Mouse (Mus musculus) olfactory bulb, adult 2 months (tissue): ENCODE results near the gene Slc7a1. TPM values are rescaled to one million over a fixed set of nuclear protein-coding genes. Genes with fewer than 3 reads are reported as not detected.

Experiments
- H3K27ac ChIP-seq: fragments of 200-500 bp; 2 replicates; pipeline ENCODE4 v1.5.1; 2012; ENCODE audit warnings: low read depth, low read length; ENCODE audit not compliant: insufficient read depth
- H3K4me1 ChIP-seq: fragments of 200-500 bp; 2 replicates; pipeline ENCODE4 v1.6.1; 2012; ENCODE audit warnings: low read length; ENCODE audit not compliant: control insufficient read depth, insufficient read depth
- H3K4me3 ChIP-seq: fragments of 200-500 bp; 2 replicates; pipeline ENCODE4 v1.5.1; 2012; ENCODE audit warnings: mild to moderate bottlenecking, low read depth, low read length, moderate library complexity; ENCODE audit not compliant: insufficient read depth
- CTCF ChIP-seq: fragments of 200-500 bp; IDR thresholded peaks from 2 replicates; pipeline ENCODE4 v1.5.1; 2012; ENCODE audit warnings: low read depth, mild to moderate bottlenecking, low read length, moderate library complexity; ENCODE audit not compliant: insufficient read depth
- POLR2A ChIP-seq: fragments of 200-500 bp; IDR thresholded peaks from 2 replicates; pipeline ENCODE4 v1.6.1; 2012; ENCODE audit warnings: mild to moderate bottlenecking, low read depth, low read length, moderate library complexity; ENCODE audit not compliant: insufficient read depth
- WGBS: fragments of 180-500 bp; shearing (Covaris S2); methylation state at CpG from one replicate; pipeline ENCODE4 v1.1.7; 2018; 5-methylcytosine and 5-hydroxymethylcytosine counted together
- polyA plus RNA-seq: library from polyadenylated mRNA; stranded (reverse); fragments of >200 nt; gene quantifications from 2 replicates; pipeline ENCODE4 v1.2.4, GENCODE M21; 2012; ENCODE audit warnings: low replicate concordance; ENCODE audit not compliant: missing spikeins, insufficient read depth, insufficient read length

Gene Slc7a1
- polyA plus RNA-seq, 1 experiment = not detected

- H3K4me3 ChIP-seq = no peak overlapping the region
- WGBS = 24% methylated on average over 6 of the region's 6 CpGs
- H3K27ac ChIP-seq = no peak overlapping the region
- H3K4me1 ChIP-seq = 0 out of 2 replicates have a peak, but pooled peaks cover 5% of the 10 kb centered on the region
- TF ChIP-seq POLR2A (no peak), CTCF (no peak)
Observed at GRCm38 (mm10) chr5:148398451-148398765, 1.3 kb downstream of the Slc7a1 start.

GRCm38 (mm10) chr5:148397911-148398310, 1.8 kb downstream of the Slc7a1 start:
- 69% methylated on average over 5 of the region's 5 CpGs for WGBS
- Histone ChIP-seq H3K4me1 (0 out of 2 replicates have a peak, but pooled peaks cover 5% of the 10 kb centered on the region), H3K4me3 (no peak overlapping the region), H3K27ac (no peak overlapping the region)
- no peak for TF ChIP-seq POLR2A
- TF ChIP-seq CTCF = no peak

- H3K4me3 ChIP-seq = no peak overlapping the region
- WGBS = 91% methylated on average over 4 of the region's 4 CpGs
- no peak for TF ChIP-seq CTCF
- no peak for TF ChIP-seq POLR2A
- H3K27ac ChIP-seq = no peak overlapping the region
- H3K4me1 ChIP-seq = 0 out of 2 replicates have a peak, but pooled peaks cover 5% of the 10 kb centered on the region
Observed at GRCm38 (mm10) chr5:148397418-148397817, 2.3 kb downstream of the Slc7a1 start.

GRCm38 (mm10) chr5:148393316-148393715, 6.4 kb downstream of the Slc7a1 start:
- Histone ChIP-seq H3K4me3 (no peak overlapping the region), H3K4me1 (peaks cover 9% of the 10 kb centered on the region), H3K27ac (no peak overlapping the region)
- TF ChIP-seq CTCF (no peak), POLR2A (no peak)
- 89% methylated on average over 8 of the region's 8 CpGs for WGBS

- no peak overlapping the region for H3K27ac ChIP-seq
- no peak overlapping the region for H3K4me3 ChIP-seq
- WGBS = 71% methylated on average over 6 of the region's 6 CpGs
- H3K4me1 ChIP-seq = peaks cover 11% of the 10 kb centered on the region
- TF ChIP-seq POLR2A = no peak
- TF ChIP-seq CTCF = no peak
Observed at GRCm38 (mm10) chr5:148392831-148393230, 6.9 kb downstream of the Slc7a1 start.

GRCm38 (mm10) chr5:148389007-148389970, 10.4 kb downstream of the Slc7a1 start:
- 84% methylated on average over 15 of the region's 15 CpGs for WGBS
- H3K27ac ChIP-seq = no peak overlapping the region
- TF ChIP-seq CTCF = no peak
- no peak for TF ChIP-seq POLR2A
- peaks cover 10% of the 10 kb centered on the region for H3K4me1 ChIP-seq
- H3K4me3 ChIP-seq = no peak overlapping the region

GRCm38 (mm10) chr5:148388251-148389006, 11.3 kb downstream of the Slc7a1 start:
- whole genome bisulfite sequencing = 52% methylated on average over 18 of the region's 18 CpGs
- no peak for TF ChIP-seq CTCF
- no peak for TF ChIP-seq POLR2A
- Histone ChIP-seq H3K4me1 (peaks cover 13% of the 10 kb centered on the region), H3K4me3 (no peak overlapping the region), H3K27ac (no peak overlapping the region)

- Histone ChIP-seq H3K27ac (no peak overlapping the region), H3K4me3 (no peak overlapping the region), H3K4me1 (peaks cover 13% of the 10 kb centered on the region)
- 90% methylated on average over 2 of the region's 2 CpGs for WGBS
- TF ChIP-seq CTCF (peak; percentile 28; the same call in 1 of the 2 replicates), POLR2A (no peak)
Observed at GRCm38 (mm10) chr5:148387820-148388219, 11.9 kb downstream of the Slc7a1 start.

GRCm38 (mm10) chr5:148386471-148386870, 13.2 kb downstream of the Slc7a1 start:
- no peak for TF ChIP-seq POLR2A
- TF ChIP-seq CTCF = no peak
- no peak overlapping the region for H3K27ac ChIP-seq
- peaks cover 13% of the 10 kb centered on the region for H3K4me1 ChIP-seq
- no peak overlapping the region for H3K4me3 ChIP-seq
- WGBS = 89% methylated on average over 9 of the region's 9 CpGs
